Mouse (Mus musculus) right cerebral cortex, postnatal 4 days (tissue): ENCODE data around the gene Il6.
"Not testable (repeated sequence)": the region's sequence is repeated elsewhere in the genome, so short reads cannot be mapped to it uniquely, and the experiment has no call there.

ENCODE experiments used
- DNase-seq: peaks from one replicate; pipeline ENCODE4 v3.0.0-alpha.2; 2022

The Il6 gene

DNA sequence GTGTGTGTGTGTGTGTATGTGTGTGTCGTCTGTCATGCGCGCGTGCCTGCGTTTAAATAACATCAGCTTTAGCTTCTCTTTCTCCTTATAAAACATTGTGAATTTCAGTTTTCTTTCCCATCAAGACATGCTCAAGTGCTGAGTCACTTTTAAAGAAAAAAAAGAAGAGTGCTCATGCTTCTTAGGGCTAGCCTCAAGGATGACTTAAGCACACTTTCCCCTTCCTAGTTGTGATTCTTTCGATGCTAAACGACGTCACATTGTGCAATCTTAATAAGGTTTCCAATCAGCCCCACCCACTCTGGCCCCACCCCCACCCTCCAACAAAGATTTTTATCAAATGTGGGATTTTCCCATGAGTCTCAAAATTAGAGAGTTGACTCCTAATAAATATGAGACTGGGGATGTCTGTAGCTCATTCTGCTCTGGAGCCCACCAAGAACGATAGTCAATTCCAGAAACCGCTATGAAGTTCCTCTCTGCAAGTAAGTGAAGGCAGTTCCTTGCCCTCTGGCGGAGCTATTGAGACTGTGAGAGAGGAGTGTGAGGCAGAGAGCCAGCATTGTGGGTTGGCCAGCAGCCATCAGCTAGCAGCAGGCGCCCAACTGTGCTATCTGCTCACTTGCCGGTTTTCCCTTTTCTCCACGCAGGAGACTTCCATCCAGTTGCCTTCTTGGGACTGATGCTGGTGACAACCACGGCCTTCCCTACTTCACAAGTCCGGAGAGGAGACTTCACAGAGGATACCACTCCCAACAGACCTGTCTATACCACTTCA is at the start of gene Il6:
Il6 (plus strand) TSS at position 389 of the 778 bp plus-strand sequence.
- peak; percentile 93 for DNase-seq

DNA sequence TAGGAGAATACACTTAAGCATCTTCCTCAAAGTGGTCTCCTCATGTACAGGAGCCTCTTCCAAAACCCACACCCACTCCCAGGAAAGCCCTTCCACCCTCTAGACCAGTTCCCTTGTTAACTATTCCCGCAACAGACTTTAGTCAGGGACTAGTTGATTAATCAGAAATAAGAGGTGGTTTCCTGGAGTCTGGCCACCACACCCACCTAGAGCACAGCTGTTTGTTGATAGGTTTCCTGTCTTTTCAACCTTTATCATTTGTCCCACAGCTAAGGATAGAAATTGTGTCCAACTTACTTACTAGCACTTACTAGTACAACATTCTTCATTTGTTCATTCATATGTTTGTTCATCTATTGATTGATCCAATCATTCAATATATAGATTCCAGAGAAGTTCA is 49.4 kb upstream of the Il6 start:
- no peak for DNase-seq

GRCm38 (mm10) chr5:29970212-29970611 is 42.7 kb upstream of the Il6 start:
- no peak for DNase-seq

DNA sequence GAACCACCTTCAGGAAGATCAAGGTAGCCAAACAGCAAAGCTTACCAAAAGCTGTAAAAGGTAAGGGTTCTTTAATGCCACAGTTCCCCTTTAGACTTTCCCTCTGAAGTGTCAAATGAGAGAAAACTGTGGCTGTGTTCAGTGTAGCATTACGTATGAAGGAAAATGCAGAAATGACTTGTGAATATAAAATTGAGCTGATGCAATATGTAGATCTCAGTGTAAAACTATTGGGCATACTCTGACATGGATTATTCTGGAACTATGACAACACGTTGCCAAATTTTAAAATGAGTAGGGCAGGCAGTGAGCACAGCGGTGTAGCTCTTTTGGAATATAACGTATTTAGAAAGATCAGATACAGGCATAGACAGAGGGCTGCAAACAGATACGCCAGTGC is 40.1 kb upstream of the Il6 start:
- DNase-seq, result no peak

DNA sequence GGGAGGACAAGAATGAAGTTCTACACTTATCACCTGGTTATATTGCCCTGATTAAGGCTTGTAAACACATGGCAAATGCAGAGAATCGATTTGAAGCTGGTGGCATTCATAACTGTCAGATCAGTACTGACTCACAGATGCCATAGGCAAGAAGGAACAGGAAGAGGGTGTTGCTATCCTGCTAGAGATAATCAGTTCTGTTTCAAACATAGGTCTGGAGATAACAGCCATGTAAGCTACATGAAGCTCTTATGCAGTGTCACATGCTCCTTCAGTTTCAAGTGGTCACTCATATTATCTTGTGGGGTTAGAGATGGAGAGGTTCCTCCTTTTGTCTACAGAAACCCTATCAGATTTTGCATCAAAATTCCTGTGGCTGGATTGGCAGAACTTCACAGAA is 39.4 kb upstream of the Il6 start:
- no peak for DNase-seq

DNA sequence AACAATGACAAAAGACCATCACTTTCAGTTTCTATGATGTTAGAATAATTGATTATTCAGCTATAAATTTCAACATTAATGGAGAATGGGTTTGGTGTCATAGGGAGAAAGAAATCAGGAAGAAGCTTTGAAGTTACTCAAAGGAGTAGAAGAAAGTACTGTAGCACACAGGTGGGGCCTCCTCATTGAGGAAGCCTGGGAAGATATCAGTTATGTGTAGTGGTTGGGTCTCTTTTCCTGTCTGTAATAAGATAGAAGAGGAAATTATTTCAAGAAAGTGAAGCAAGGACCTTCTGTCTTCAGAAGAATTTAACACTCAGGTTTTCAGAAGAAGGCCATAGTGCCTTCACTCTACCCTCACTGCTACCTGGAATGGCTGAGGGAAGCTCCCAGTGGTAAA is 38.8 kb upstream of the Il6 start:
- no peak for DNase-seq

DNA sequence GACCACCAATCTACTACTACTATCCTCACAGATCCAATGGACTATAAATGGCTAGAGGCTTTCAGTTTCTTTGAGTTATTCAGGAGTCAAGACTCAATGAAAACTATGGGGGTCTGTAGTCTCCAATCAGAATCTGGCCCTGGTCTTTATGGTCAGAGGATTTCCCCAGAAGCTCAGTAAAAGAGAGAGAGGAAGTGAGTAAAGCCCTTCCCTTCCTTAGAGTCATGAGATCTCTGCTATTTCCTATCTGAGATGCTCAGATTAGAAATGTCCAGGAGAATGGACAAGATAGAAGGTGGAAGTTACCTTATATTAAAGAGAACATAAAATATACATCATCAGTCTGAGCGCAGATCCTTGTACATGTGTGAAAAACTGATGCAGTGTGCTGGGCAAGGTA is 19.3 kb upstream of the Il6 start:
- DNase-seq, result no peak

DNA sequence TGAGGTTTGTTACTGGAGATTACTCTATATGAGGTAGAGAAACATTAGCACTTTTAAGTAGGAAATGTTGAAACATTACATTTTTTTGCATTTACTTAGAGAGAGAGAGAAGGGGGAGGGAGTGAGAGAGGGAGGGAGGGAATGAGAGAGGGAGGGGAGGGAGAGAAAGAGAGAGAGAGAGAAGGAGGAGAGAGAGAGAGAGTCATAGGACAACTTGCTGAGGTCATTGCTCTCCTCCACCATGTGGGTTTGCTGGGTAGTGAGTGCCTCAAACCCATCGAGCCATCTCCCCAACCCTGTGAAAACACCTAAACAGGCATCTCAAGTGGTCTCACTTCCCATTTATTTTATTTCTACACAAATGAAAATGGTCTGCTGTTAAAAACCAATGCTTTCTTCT is 18.6 kb upstream of the Il6 start:
- no peak for DNase-seq

DNA sequence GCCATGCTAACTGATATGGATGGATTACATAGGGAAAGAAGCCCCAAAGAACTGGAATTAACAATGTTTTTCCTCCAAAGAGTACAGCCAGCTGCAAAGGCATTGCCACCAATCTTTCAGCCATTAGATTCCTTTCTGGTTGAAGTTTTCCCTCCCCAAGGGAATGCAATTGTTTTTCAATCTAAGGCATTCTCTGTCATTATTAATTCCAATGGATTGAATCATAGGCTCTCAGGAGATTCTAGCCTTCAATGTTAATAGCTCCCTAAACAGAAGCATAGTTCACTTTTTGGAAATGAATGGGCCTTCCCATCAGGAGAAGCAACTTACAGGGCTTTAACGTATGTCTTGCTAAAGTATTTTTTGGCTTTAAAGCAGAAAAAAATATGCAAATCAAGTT is 15.6 kb upstream of the Il6 start:
- no peak for DNase-seq

GRCm38 (mm10) chr5:30000921-30001320 is 12.0 kb upstream of the Il6 start:
- DNase-seq, result no peak

- DNase-seq, result no peak
Measured at GRCm38 (mm10) chr5:30014580-30014979, 1.7 kb downstream of the Il6 start.

- not testable (repeated sequence) for DNase-seq
Measured at GRCm38 (mm10) chr5:30035862-30036261, 22.9 kb downstream of the Il6 start.

DNA sequence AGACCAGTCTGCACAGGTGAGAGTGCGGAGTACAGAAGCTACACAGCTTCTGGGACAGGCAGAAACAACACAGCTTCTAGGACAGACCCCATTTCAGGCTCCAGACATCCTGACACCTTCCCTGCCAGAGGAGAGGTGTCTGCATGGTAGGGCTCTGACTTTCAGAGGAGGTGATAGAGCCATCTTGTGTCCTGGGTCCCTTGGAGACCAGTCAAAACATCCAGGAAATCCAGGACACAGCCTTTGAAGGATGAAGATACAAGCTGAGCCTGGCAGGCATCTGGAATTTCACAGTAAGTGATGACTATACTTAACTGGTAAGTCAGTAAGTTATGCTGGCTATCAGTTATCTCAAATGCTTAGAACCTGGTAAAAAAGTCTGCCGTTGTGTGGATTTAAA is 24.2 kb downstream of the Il6 start:
- not testable (repeated sequence) for DNase-seq

GRCm38 (mm10) chr5:30039324-30039723 is 26.4 kb downstream of the Il6 start:
- not testable (repeated sequence) for DNase-seq

GRCm38 (mm10) chr5:30039841-30040240 is 26.9 kb downstream of the Il6 start:
- not testable (repeated sequence) for DNase-seq

GRCm38 (mm10) chr5:30058216-30058731 is 45.4 kb downstream of the Il6 start:
- DNase-seq, result no peak

DNA sequence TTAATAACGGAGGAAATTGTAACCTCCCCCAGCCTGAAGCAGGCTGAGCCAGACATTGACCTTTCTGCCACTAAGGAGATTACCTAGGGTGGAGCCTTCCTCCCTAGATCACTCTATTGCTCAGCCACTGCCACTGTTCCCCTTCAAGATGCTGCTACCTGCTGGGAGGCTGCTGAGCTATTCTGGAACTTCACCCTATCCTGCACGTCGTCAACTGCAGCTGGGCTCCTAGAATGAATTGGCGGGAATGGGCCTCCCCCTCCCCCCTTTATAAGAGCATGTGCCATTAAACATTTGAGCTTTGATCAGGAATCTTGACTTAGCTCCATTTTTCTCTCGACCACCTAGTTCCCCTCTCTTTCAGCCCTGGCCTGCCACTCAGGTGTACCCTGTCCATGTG is 46.7 kb downstream of the Il6 start:
- not testable (repeated sequence) for DNase-seq

- DNase-seq, result no peak
Measured at GRCm38 (mm10) chr5:30067726-30068125, 54.8 kb downstream of the Il6 start.
